Mouse (Mus musculus) hindlimb bud, embryonic 11.5 days (tissue): Measurements from ENCODE around the gene Fgd3.

Experiments
- DNase-seq: peaks from one replicate; pipeline ENCODE4 v3.0.0-alpha.2; 2012; ENCODE audit warnings: low read depth, low spot score; ENCODE audit errors: extremely low spot score

Gene Fgd3

GRCm38 (mm10) chr13:49218651-49219050 is 101.5 kb downstream of the Fgd3 start:
- DNase-seq = no peak

- no peak for DNase-seq
Measured at GRCm38 (mm10) chr13:49216808-49217561, 103.1 kb downstream of the Fgd3 start.

- DNase-seq = no peak
Measured at GRCm38 (mm10) chr13:49216220-49216552, 103.9 kb downstream of the Fgd3 start.

GRCm38 (mm10) chr13:49215504-49216219 is 104.4 kb downstream of the Fgd3 start, which contains the start of gene Card19:
Card19 (minus strand) TSS chr13:49216037.
- DNase-seq = peak; percentile 70

- DNase-seq = no peak
Measured at GRCm38 (mm10) chr13:49215128-49215503, 105.0 kb downstream of the Fgd3 start.

- no peak for DNase-seq
Measured at GRCm38 (mm10) chr13:49214454-49214853, 105.7 kb downstream of the Fgd3 start.

GRCm38 (mm10) chr13:49213531-49213932 is 106.6 kb downstream of the Fgd3 start:
- DNase-seq = no peak

GRCm38 (mm10) chr13:49212711-49213500 is 107.2 kb downstream of the Fgd3 start:
- DNase-seq = no peak
